Mouse (Mus musculus) small intestine, adult 2 months (tissue): Measurements from ENCODE around the gene Tst.

ENCODE experiments used
- CTCF ChIP-seq: fragments of 200-500 bp; IDR thresholded peaks from 2 replicates; pipeline ENCODE4 v1.5.1; 2012; ENCODE audit warnings: low read depth, mild to moderate bottlenecking, control low read depth, inconsistent platforms, low read length, moderate library complexity, mixed read lengths; ENCODE audit not compliant: insufficient replicate concordance, insufficient read length; ENCODE audit errors: extremely low read depth
- POLR2A ChIP-seq: fragments of 200-500 bp; IDR thresholded peaks from 2 replicates; pipeline ENCODE4 v1.6.1; 2012; ENCODE audit warnings: low read depth, mild to moderate bottlenecking, control low read depth, inconsistent platforms, low read length, moderate library complexity

- no peak for TF ChIP-seq CTCF
- no peak for TF ChIP-seq POLR2A
Observed at GRCm38 (mm10) chr15:78366875-78367274, 38.8 kb downstream of the Tst start.
